26 mouse cellular contexts compared by ENCODE assay signal in the genomic region with DNA sequence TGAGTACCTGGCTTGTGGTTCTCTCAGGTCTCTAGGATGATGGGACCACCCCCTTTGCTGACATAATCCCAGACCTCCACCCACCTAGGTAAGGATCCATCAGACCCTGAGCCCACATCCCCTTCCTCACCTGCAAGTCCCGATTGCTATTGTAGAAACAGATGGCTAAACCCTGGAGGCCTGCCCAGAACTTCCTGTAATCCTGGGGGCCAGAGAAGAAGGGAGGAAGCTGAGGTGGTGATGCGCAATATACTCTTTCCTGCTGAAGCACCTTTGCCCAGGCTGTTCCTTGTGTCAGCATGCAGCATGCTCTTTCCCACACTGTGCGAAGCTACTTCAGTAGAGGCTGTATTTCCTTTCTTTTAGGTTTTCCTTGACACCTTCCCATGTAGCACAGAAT. TPM values are rescaled to one million over a fixed set of nuclear protein-coding genes. Genes with fewer than 3 reads are reported as not detected.
A peak's percentile ranks its signal among the peaks of the same experiment; 100 is the strongest.
DNase-seq lines count a peak whose midpoint lies in the region; ATAC-seq and TF ChIP-seq lines count a peak whose summit lies in the region.
"Had no signal": no experiment of that assay in that cellular context is flagged by ENCODE, and none has a peak within 500 bp of the region (broad histone marks: within the 10 kb centered on the region; RNA-seq: fewer than 3 reads in every experiment).

No protein-coding gene starts in this region.

- peak; percentile 60 for DNase-seq in cerebellum, adult 11-12 months
- no peak for DNase-seq in cerebellum, adult 8-10 months
- peak; percentile 63 for DNase-seq in cerebellum, adult 9-10 months
- DNase-seq in gastrocnemius, adult 2 months: no peak
- DNase-seq in gastrocnemius, adult 18-20 months (ENCODE audit: low spot score): no peak
- DNase-seq: adrenal gland, postnatal 10 days; adrenal gland, postnatal 36 days; gastrocnemius, postnatal 25 days; heart, adult 2 months; heart, postnatal 14 days; heart, postnatal 4 days; kidney, adult 2 months had no signal

- H3K9ac ChIP-seq in intestine, postnatal 0 days (ENCODE audit: low read depth, low read length): no peak overlapping the region
- H3K9ac ChIP-seq: forebrain, embryonic 13.5 days; heart, embryonic 13.5 days; hindbrain, embryonic 14.5 days had no signal

- no peak for ATAC-seq in cerebellum, adult (ENCODE audit: insufficient number of reproducible peaks, low FRiP score, low TSS enrichment)
- peak; percentile 24 for ATAC-seq in granulocyte monocyte progenitor cell, adult 5-6 weeks (replicated peaks; ENCODE audit: poor library complexity, severe bottlenecking)
- no peak for ATAC-seq in intestine, postnatal 0 days
- ATAC-seq: activated CD4-positive, CD25-positive, alpha-beta regulatory T cell, adult 4 months; forebrain, embryonic 13.5 days; forebrain, embryonic 16.5 days; hindbrain, postnatal 0 days; inflammation-experienced regulatory T-cells, adult 6 months; intestine, embryonic 16.5 days had no signal

- WGBS in intestine, postnatal 0 days: 67% methylated on average over 3 of the region's 3 CpGs

- H3K4me1 ChIP-seq in intestine, postnatal 0 days (replicated peaks; ENCODE audit: control insufficient read depth, insufficient read depth, low read length): peaks cover 5% of the 10 kb centered on the region; the same call in 1 of the 2 replicates

- peaks cover 15% of the 10 kb centered on the region for H3K36me3 ChIP-seq in intestine, postnatal 0 days (ENCODE audit: control insufficient read depth, insufficient read depth)
- H3K36me3 ChIP-seq: heart, embryonic 10.5 days had no signal

- TF ChIP-seq CTCF in intestine, postnatal 0 days (IDR thresholded peaks at IDR 0.05; ENCODE audit: low read depth): no peak
- no peak for TF ChIP-seq CTCF in gastrocnemius, adult 2 months (IDR thresholded peaks at IDR 0.05)

- H3K4me3 ChIP-seq in intestine, postnatal 0 days (ENCODE audit: low read depth, low read length): no peak overlapping the region
- H3K4me3 ChIP-seq in gastrocnemius, adult 2 months: no peak overlapping the region
- H3K4me3 ChIP-seq: forebrain, embryonic 10.5 days; forebrain, embryonic 13.5 days; heart, adult 2 months; heart, embryonic 10.5 days; heart, embryonic 13.5 days had no signal

- H3K4me2 ChIP-seq in intestine, postnatal 0 days (replicated peaks; ENCODE audit: low read depth): no peak overlapping the region
- H3K4me2 ChIP-seq: forebrain, embryonic 13.5 days; heart, embryonic 13.5 days; hindbrain, embryonic 14.5 days had no signal

- H3K9me3 ChIP-seq in intestine, postnatal 0 days (ENCODE audit: control insufficient read depth): no peaks in the 10 kb centered on the region
- H3K9me3 ChIP-seq: forebrain, embryonic 10.5 days; forebrain, embryonic 13.5 days; heart, embryonic 10.5 days; heart, embryonic 13.5 days had no signal

- no peak overlapping the region for H3K27ac ChIP-seq in intestine, postnatal 0 days (ENCODE audit: low read depth, low read length)
- no peak overlapping the region for H3K27ac ChIP-seq in gastrocnemius, adult 2 months
- H3K27ac ChIP-seq: forebrain, embryonic 10.5 days; forebrain, embryonic 13.5 days; heart, adult 2 months; heart, embryonic 10.5 days; heart, embryonic 13.5 days; hindbrain, embryonic 14.5 days; hindbrain, postnatal 0 days had no signal

- no peaks in the 10 kb centered on the region for H3K27me3 ChIP-seq in intestine, postnatal 0 days (replicated peaks; ENCODE audit: control insufficient read depth, insufficient read depth, low read length)

- intact Hi-C loops in gastrocnemius, adult 2 months (cut with DNase I): no loop called here

RNA-seq across cellular contexts. Expression of gene Stap2, which starts 2.4 kb away (rescaled TPM):
- not detected in 2 replicates for total RNA-seq in granulocyte monocyte progenitor cell, adult 5-6 weeks (2014; fragmentation: Nextera tagmentation)
- total RNA-seq in granulocyte monocyte progenitor cell, adult 5-6 weeks (2017): 0.36 TPM in 1 of 2 replicates, not detected in the other
- polyA plus RNA-seq in intestine, postnatal 0 days (2015; fragmentation: Nextera tagmentation; extraction: Ambion mirVana): 82.8 and 84.5 TPM in 2 replicates
- total RNA-seq in gastrocnemius, adult 2 months (2021): 1 to 10 TPM; 2.6 to 3.1 TPM
- 1 to 10 TPM; 1.9 to 3.2 TPM for total RNA-seq in gastrocnemius, adult 18-20 months (2021)

RNA-seq across cellular contexts. Expression of gene Mpnd, which starts 2.5 kb away (rescaled TPM):
- 22.0 and 30.8 TPM in 2 replicates for total RNA-seq in granulocyte monocyte progenitor cell, adult 5-6 weeks (2014; fragmentation: Nextera tagmentation)
- 45.8 and 62.2 TPM in 2 replicates for total RNA-seq in granulocyte monocyte progenitor cell, adult 5-6 weeks (2017)
- 41.4 and 43.0 TPM in 2 replicates for polyA plus RNA-seq in intestine, postnatal 0 days (2015; fragmentation: Nextera tagmentation; extraction: Ambion mirVana)
- 10 to 100 TPM; 41.2 to 41.6 TPM for total RNA-seq in gastrocnemius, adult 2 months (2021)
- total RNA-seq in gastrocnemius, adult 18-20 months (2021): 10 to 100 TPM; 34.6 to 35.4 TPM

RNA-seq across cellular contexts. Expression of gene Fsd1, which starts 16.7 kb away (rescaled TPM):
- total RNA-seq in granulocyte monocyte progenitor cell, adult 5-6 weeks (2014; fragmentation: Nextera tagmentation): not detected in 2 replicates
- total RNA-seq in granulocyte monocyte progenitor cell, adult 5-6 weeks (2017): not detected in 2 replicates
- polyA plus RNA-seq in intestine, postnatal 0 days (2015; fragmentation: Nextera tagmentation; extraction: Ambion mirVana): 3.6 and 4.2 TPM in 2 replicates
- total RNA-seq in gastrocnemius, adult 2 months (2021): not detected
- not detected for total RNA-seq in gastrocnemius, adult 18-20 months (2021)
- total RNA-seq: gastrocnemius, adult 8-10 months; gastrocnemius, postnatal 25 days had no signal
- polyA plus RNA-seq: activated CD4-positive, CD25-positive, alpha-beta regulatory T cell, adult 4 months had no signal

RNA-seq across cellular contexts. Expression of gene Shd, which starts 32.7 kb away (rescaled TPM):
- 1.6 TPM in 1 of 2 replicates, not detected in the other for total RNA-seq in granulocyte monocyte progenitor cell, adult 5-6 weeks (2014; fragmentation: Nextera tagmentation)
- not detected in 2 replicates for total RNA-seq in granulocyte monocyte progenitor cell, adult 5-6 weeks (2017)
- 2.7 and 2.9 TPM in 2 replicates for polyA plus RNA-seq in intestine, postnatal 0 days (2015; fragmentation: Nextera tagmentation; extraction: Ambion mirVana)
- under 1 TPM in 1 of 2 experiments, not detected in 1; 0.47 TPM for total RNA-seq in gastrocnemius, adult 2 months (2021)
- under 1 TPM in 1 of 2 experiments, not detected in 1; 0.34 TPM for total RNA-seq in gastrocnemius, adult 18-20 months (2021)
- polyA plus RNA-seq: activated CD4-positive, CD25-positive, alpha-beta regulatory T cell, adult 4 months had no signal

RNA-seq across cellular contexts. Expression of gene Sh3gl1, which starts 33.4 kb away (rescaled TPM):
- total RNA-seq in granulocyte monocyte progenitor cell, adult 5-6 weeks (2014; fragmentation: Nextera tagmentation): 23.8 and 29.4 TPM in 2 replicates
- total RNA-seq in granulocyte monocyte progenitor cell, adult 5-6 weeks (2017): 23.0 and 25.3 TPM in 2 replicates
- 92.3 and 97.0 TPM in 2 replicates for polyA plus RNA-seq in intestine, postnatal 0 days (2015; fragmentation: Nextera tagmentation; extraction: Ambion mirVana)
- 1 to 10 TPM; 8.7 to 9.5 TPM for total RNA-seq in gastrocnemius, adult 2 months (2021)
- 1 to 10 TPM; 7.7 to 7.9 TPM for total RNA-seq in gastrocnemius, adult 18-20 months (2021)

Comparison
In these comparisons a context has a peak if more than half of its experiments do, and no peak if none do; other contexts are left out.
1. DNase-seq: peak in cerebellum, adult 11-12 months (single experiment) and cerebellum, adult 9-10 months (single experiment); none in cerebellum, adult 8-10 months (single experiment), gastrocnemius, adult 2 months (single experiment) and gastrocnemius, adult 18-20 months (single experiment).